Mouse (Mus musculus) lung, adult 2 months (tissue): Measurements from ENCODE around the gene C1qc. TPM values are rescaled to one million over a fixed set of nuclear protein-coding genes. Genes with fewer than 3 reads are reported as not detected.

ENCODE experiments used
- DNase-seq: peaks from one replicate; pipeline ENCODE4 v3.0.0; 2022
- H3K4me1 ChIP-seq: fragments of 200-500 bp; 2 replicates; pipeline ENCODE4 v1.6.1; 2011; ENCODE audit warnings: low read length; ENCODE audit not compliant: control insufficient read depth, insufficient read depth
- H3K4me3 ChIP-seq: fragments of 200-500 bp; replicated peaks from 2 replicates; pipeline ENCODE3; 2011; ENCODE audit warnings: low read depth, mild to moderate bottlenecking, control low read depth, low read length; ENCODE audit errors: extremely low read depth
- CTCF ChIP-seq: fragments of 200-500 bp; IDR thresholded peaks from 2 replicates; pipeline ENCODE4 v1.5.1; 2011; ENCODE audit warnings: mild to moderate bottlenecking, low read length, control low read depth; ENCODE audit not compliant: insufficient read depth
- POLR2A ChIP-seq: fragments of 200-500 bp; IDR thresholded peaks from 2 replicates; pipeline ENCODE4 v1.6.1; 2011; ENCODE audit warnings: low read depth, mild to moderate bottlenecking, control low read depth, low read length, borderline replicate concordance; ENCODE audit errors: extremely low read depth
- WGBS: fragments of 180-500 bp; shearing (Covaris S2); methylation state at CpG from one replicate; pipeline ENCODE4 v1.1.7; 2018; 5-methylcytosine and 5-hydroxymethylcytosine counted together
- polyA plus RNA-seq: library from polyadenylated mRNA; depleted of rRNA; stranded (reverse); fragments of >200 nt; gene quantifications from 2 replicates; pipeline ENCODE4 v1.2.3, GENCODE M21; 2012

The C1qc gene
- polyA plus RNA-seq, 1 experiment = 74.2 TPM

- H3K4me3 ChIP-seq = no peak overlapping the region
- no peak for TF ChIP-seq POLR2A
- no peak for TF ChIP-seq CTCF
- no peak for DNase-seq
- 32% methylated on average over 9 of the region's 9 CpGs for WGBS
- no peaks in the 10 kb centered on the region for H3K4me1 ChIP-seq
These were observed 5.3 kb upstream of the C1qc start for GRCm38 (mm10) chr4:136898084-136898598.

- H3K4me3 ChIP-seq = no peak overlapping the region
- no peak for TF ChIP-seq POLR2A
- TF ChIP-seq CTCF = no peak
- WGBS = 30% methylated on average over 10 of the region's 10 CpGs
- DNase-seq = no peak
- no peaks in the 10 kb centered on the region for H3K4me1 ChIP-seq
These were observed 3.6 kb upstream of the C1qc start for GRCm38 (mm10) chr4:136896461-136896860.

- TF ChIP-seq POLR2A (no peak), CTCF (no peak)
- 5% methylated on average over 15 of the region's 15 CpGs for WGBS
These were observed 3.0 kb upstream of the C1qc start for GRCm38 (mm10) chr4:136895861-136896260.

GRCm38 (mm10) chr4:136894821-136895220, 2.0 kb upstream of the C1qc start:
- TF ChIP-seq CTCF = no peak
- no peak for TF ChIP-seq POLR2A
- no peak for DNase-seq
- no peak overlapping the region for H3K4me3 ChIP-seq
- 58% methylated on average over 4 of the region's 4 CpGs for WGBS
- no peaks in the 10 kb centered on the region for H3K4me1 ChIP-seq

More at GRCm38 (mm10) chr4:136895861-136896260, 3.0 kb upstream of the C1qc start:
- no peak overlapping the region for H3K4me3 ChIP-seq
- no peak for DNase-seq
- no peaks in the 10 kb centered on the region for H3K4me1 ChIP-seq

GRCm38 (mm10) chr4:136893691-136894543, 1.1 kb upstream of the C1qc start:
- H3K4me1 ChIP-seq = no peaks in the 10 kb centered on the region
- WGBS = 5% methylated on average over 9 of the region's 9 CpGs
- no peak for DNase-seq
- no peak overlapping the region for H3K4me3 ChIP-seq
- TF ChIP-seq CTCF (peak; percentile 40; the same call in 1 of the 2 replicates), POLR2A (no peak)

GRCm38 (mm10) chr4:136892371-136892770, 494 bp downstream of the C1qc start:
- Histone ChIP-seq H3K4me3 (no peak overlapping the region), H3K4me1 (no peaks in the 10 kb centered on the region)
- no peak for TF ChIP-seq POLR2A
- TF ChIP-seq CTCF = no peak
- DNase-seq = no peak
- 41% methylated on average over 7 of the region's 7 CpGs for WGBS

GRCm38 (mm10) chr4:136891115-136891514, 1.8 kb downstream of the C1qc start:
- no peaks in the 10 kb centered on the region for H3K4me1 ChIP-seq
- no peak for DNase-seq
- WGBS = 81% methylated on average over 4 of the region's 4 CpGs
- H3K4me3 ChIP-seq = no peak overlapping the region
- TF ChIP-seq POLR2A (no peak), CTCF (no peak)

- DNase-seq = no peak
- no peak for TF ChIP-seq CTCF
- no peak for TF ChIP-seq POLR2A
- WGBS = 72% methylated on average over 15 of the region's 15 CpGs
- Histone ChIP-seq H3K4me1 (no peaks in the 10 kb centered on the region), H3K4me3 (no peak overlapping the region)
These were observed 2.9 kb downstream of the C1qc start for GRCm38 (mm10) chr4:136889981-136890380.

- DNase-seq = no peak
- Histone ChIP-seq H3K4me3 (no peak overlapping the region), H3K4me1 (no peaks in the 10 kb centered on the region)
- WGBS = 56% methylated on average over 5 of the region's 5 CpGs
- TF ChIP-seq CTCF (no peak), POLR2A (no peak)
These were observed 5.2 kb downstream of the C1qc start for GRCm38 (mm10) chr4:136887714-136888113.

GRCm38 (mm10) chr4:136886101-136886500, 6.8 kb downstream of the C1qc start, which contains the start of gene C1qb:
Gene C1qb, minus strand, starts transcription at chr4:136886187.
- TF ChIP-seq CTCF (no peak), POLR2A (no peak)
- 49% methylated on average over 7 of the region's 7 CpGs for WGBS
- no peaks in the 10 kb centered on the region for H3K4me1 ChIP-seq
- H3K4me3 ChIP-seq = no peak within 1 kb of the TSS
- DNase-seq = no peak
